Mouse (Mus musculus) urinary bladder, postnatal 25 days (tissue): Measurements from ENCODE around the gene Npas2.

ENCODE experiments used
- DNase-seq: peaks from one replicate; pipeline ENCODE4 v3.0.0; 2022; ENCODE audit warnings: low spot score

Npas2 gene

GRCm38 (mm10) chr1:39212982-39213381 is 19.5 kb downstream of the Npas2 start:
- no peak for DNase-seq

GRCm38 (mm10) chr1:39217584-39217983 is 24.1 kb downstream of the Npas2 start:
- DNase-seq: no peak

GRCm38 (mm10) chr1:39228401-39228800 is 34.9 kb downstream of the Npas2 start:
- DNase-seq: no peak

DNA sequence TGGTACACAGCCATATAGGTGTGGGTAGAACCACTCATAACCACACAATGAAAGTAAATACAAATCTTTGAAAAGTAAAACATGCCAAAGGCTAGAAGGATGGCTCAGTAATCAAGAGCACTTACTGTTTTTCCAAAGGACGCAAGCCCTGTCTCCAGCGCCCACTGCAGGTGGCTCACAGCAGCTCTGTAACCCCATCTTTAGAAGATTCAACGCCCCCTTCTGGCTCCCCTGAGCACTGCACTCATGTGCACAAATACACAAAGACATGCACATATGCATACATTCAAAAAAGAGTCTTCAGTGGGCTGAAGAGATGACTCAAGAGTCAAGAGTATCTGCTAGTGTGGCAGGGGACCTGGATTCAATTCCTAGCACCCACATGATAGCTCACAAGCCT is 36.5 kb downstream of the Npas2 start:
- DNase-seq: no peak

DNA sequence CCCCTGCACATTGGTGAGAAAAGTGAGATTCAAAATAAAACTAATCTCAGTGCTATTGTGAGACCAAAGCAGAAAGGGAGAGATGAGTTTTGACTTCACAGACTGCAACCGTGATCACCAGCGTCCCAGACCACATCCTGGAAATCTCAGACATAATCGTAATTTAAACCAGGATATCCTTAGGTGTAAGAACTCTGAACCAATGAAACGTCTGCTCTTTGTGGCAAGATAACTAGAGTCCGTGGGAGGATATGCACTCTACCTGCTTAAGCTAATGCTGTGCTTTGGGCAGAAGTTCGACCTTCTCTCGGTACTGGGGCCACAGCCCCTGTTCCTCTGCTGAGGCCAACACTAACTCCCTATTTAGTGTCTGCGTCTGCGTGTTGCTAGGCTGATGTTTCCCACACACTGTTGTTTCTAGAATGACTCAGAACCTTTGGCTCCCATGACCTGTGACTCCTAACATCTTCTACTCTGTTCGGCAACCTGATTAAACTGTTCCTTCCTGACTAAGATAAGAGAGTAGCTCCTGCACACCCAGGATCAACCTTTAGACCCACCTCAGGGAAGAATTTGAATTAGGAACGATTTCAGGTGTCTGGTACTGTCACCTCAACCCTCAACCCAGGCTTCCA is 41.4 kb downstream of the Npas2 start:
- DNase-seq: no peak

- no peak for DNase-seq
These were observed 44.1 kb downstream of the Npas2 start for GRCm38 (mm10) chr1:39237503-39238255.

- DNase-seq: no peak
These were observed 47.5 kb downstream of the Npas2 start for GRCm38 (mm10) chr1:39240860-39241584.

- DNase-seq: no peak
These were observed 51.2 kb downstream of the Npas2 start for GRCm38 (mm10) chr1:39244726-39245125.

DNA sequence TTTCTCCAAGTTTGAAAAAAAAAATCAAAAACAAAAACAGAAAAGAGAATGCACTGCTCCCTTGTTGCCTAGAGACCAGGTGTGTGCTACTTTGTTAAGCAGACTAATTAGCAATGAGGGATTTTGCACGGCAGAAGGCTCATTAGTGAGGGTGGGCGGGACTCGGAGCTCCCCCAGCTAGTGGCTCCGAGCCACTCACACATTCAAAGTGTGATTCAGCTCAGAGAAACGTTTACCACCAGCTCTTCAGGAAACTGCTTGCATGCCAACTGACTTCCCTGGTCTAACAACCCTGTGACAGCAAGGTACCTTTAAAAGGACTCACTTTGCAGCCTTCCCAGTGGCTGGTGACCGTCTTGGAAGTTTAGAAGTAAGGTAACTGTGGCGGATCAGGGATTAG is 58.1 kb downstream of the Npas2 start:
- no peak for DNase-seq

GRCm38 (mm10) chr1:39253771-39254170 is 60.2 kb downstream of the Npas2 start:
- peak; percentile 17 for DNase-seq

DNA sequence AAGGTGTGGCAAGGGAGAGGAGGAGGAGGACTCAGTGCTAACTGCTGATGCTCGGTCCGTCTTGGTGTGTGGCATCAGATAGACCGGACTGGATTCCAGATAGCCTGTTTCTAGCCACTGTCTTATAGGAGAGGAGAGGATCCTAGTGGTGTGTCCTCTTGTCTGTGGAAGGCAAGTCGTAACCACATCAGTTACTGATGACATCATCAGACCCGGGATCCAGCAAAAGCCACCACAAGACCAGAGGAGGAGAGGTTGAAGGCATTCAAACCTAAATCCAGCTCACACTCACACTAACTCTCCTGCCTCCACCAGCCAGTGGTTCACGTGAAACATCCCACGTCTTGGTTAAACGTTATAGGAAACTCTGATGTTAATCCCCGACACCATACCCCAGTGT is 62.5 kb downstream of the Npas2 start:
- no peak for DNase-seq

- DNase-seq: peak; percentile 17
These were observed 63.2 kb downstream of the Npas2 start for GRCm38 (mm10) chr1:39256513-39257330.

GRCm38 (mm10) chr1:39257331-39257594 is 63.7 kb downstream of the Npas2 start:
- DNase-seq: no peak

GRCm38 (mm10) chr1:39259668-39260067 is 66.1 kb downstream of the Npas2 start:
- DNase-seq: no peak

DNA sequence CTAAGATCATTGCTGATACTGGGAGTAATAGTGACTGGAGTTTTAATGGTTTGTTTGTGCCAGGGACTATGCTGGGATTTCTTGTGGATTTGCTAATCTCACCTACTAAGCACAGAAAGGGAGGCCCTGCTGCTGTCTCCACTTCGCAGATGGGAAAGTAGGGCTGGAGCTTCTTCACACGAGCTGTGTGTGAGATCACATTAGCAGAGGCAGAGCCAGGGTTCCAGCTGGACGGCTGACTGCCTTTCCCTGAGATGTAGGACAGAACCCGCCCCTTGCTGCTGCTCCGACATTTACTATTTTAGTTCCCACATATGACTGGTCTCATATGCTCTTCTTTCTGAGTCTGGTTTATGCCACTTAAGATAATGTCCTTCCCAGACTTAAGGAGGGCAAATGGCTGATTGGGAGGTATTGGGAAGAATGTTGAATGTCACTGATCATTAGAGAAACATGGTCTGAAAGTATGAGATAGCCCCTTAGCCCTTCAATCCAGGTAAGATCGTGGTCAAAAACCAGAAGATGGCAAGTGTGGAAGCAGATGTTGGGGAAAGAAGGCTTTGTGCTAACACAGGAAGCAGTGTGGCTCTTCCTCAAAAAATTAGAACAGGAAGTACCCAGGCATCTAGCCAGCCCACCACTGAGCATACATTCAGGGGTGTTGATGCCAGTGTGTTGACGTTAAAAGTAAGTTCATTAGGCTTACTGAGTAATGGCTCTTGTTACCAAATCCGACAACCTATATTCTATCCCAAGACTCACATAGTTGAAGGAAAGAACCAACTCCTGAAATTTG is 66.8 kb downstream of the Npas2 start:
- no peak for DNase-seq

DNA sequence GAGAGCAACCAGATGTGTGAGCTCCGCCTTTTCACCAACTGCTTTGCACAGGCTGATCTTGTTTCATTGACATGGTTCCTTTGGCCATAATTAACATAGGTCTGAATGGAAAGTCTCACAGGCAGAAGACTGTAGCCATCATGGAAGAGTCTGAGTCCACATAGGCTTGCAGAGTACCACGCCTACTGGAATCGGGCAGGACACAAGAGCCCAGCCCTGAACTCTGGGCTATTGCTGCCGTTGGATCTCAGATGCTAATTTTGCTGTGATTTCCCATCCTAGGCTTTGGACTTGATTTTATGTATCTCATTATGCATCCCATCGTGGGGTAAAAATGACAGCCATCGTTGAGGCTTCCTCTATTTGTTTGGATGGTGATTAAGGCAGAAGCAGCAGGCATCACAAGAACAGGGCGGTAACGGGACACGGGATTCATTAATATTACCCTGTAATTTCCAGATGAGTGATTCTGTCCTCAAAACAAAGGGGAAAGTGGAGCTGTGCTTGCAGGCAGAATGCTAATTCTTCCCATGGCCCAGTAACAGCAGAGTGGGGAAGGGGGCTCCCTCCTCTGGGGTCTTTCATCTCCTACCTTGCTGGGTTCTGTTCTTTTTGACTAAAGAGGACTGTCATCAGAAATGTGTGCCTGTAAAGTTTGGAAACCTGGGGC is 73.4 kb downstream of the Npas2 start:
- no peak for DNase-seq

GRCm38 (mm10) chr1:39272976-39273375 is 79.4 kb downstream of the Npas2 start:
- DNase-seq: no peak

DNA sequence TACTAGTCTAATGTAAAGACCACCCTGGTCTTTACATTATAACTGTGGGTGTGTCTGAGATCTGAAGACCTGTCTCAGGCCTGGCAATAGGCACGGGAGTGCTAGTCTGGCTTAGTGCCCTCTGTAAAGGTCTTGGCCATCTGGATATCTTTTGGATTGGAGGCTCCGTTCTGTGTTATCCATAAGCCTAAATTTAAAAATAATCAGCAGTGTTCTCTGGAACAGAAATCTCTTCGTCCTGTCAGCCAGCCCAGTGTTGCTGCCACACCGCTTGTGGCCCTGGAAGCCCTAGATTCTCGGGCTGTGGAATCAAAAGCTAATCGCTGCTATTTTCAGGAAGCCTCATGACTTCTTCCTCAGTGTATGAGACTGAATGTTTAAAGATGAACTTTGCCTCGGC is 86.9 kb downstream of the Npas2 start:
- no peak for DNase-seq

DNA sequence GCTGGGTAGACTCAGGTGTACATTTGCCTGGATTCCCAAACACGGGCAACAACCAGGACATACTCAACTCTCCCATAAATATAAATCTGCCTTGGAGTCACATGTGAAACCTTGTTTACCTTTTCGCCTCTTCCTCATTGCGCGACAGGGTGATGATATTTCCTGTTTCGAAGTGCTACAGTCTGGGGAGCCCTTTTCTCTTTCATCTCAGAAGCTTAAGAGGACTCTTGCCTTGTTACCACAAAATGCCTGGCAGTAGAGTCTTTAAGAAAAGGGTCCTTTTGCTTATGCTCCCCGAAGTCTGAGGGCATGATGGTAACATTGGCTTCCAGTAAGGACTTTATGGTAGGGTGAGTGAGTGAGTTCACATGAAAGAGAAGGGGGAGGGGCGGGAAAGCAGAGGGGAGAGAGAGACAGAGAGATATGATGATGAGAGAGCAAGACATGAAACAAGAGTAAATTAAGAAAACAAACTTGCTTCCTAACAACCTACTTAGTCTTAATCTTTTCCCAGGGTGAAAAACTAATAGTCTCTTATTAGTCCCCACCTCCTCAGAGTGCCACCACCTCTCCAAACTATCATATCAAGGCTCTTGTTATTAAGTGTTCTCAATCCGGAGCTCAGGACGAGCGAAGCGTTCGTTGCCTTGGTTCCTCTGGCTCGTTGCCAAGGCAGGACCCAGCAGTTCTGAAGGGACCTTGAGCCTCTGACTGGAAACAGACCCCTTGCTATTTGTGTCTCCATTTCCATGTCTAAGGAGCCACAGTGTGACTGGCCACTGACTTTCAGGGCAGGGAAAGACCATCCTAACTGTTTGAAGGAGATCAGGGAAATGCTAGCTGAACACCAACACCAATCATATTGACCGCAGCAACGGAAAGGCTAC is 87.7 kb downstream of the Npas2 start:
- DNase-seq: no peak

DNA sequence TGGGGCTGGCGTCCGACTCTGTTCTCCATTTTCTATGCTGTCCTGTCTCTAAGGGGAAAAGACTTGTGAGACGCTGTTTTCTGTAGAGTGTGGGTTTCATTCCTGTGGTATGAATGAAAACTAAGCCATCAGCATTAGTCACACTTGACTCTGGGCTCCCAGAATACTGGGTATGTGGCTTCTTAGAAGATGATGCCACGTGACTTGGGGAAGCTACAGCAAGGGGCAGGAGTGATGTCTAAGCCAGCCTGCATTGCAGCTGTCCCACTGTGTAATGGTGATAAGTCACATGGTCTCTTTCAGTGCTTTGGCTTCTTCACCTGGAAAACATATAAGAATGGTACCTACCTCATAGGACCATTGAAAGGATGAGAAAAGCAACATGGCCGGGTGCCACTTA is 88.4 kb downstream of the Npas2 start:
- no peak for DNase-seq
